Mouse (Mus musculus): ENCODE results near the gene Zfp423. TPM values are rescaled to one million over a fixed set of nuclear protein-coding genes. Genes with fewer than 3 reads are reported as not detected.

Zfp423 gene
- total RNA-seq, 2 experiments from 2014 or later = not detected

GRCm38 (mm10) chr8:87953473-87953872 is 5.9 kb downstream of the Zfp423 start:
- no peak for ATAC-seq (replicated peaks; ENCODE audit: poor library complexity, severe bottlenecking)

- no peak for ATAC-seq (replicated peaks; ENCODE audit: poor library complexity, severe bottlenecking)
Measured at GRCm38 (mm10) chr8:87952298-87952697, 7.1 kb downstream of the Zfp423 start.

GRCm38 (mm10) chr8:87944225-87944934 is 15.0 kb downstream of the Zfp423 start:
- no peak for ATAC-seq (replicated peaks; ENCODE audit: poor library complexity, severe bottlenecking)

- ATAC-seq (replicated peaks; ENCODE audit: poor library complexity, severe bottlenecking) = no peak
Measured at GRCm38 (mm10) chr8:87943651-87944091, 15.7 kb downstream of the Zfp423 start.

- ATAC-seq (replicated peaks; ENCODE audit: poor library complexity, severe bottlenecking) = no peak
Measured at GRCm38 (mm10) chr8:87940646-87941045, 18.7 kb downstream of the Zfp423 start.

GRCm38 (mm10) chr8:87939308-87939936 is 20.0 kb downstream of the Zfp423 start:
- no peak for ATAC-seq (replicated peaks; ENCODE audit: poor library complexity, severe bottlenecking)

GRCm38 (mm10) chr8:87938351-87939232 is 20.8 kb downstream of the Zfp423 start:
- no peak for ATAC-seq (replicated peaks; ENCODE audit: poor library complexity, severe bottlenecking)

GRCm38 (mm10) chr8:87937211-87937610 is 22.2 kb downstream of the Zfp423 start:
- ATAC-seq (replicated peaks; ENCODE audit: poor library complexity, severe bottlenecking) = no peak

GRCm38 (mm10) chr8:87935088-87935680 is 24.2 kb downstream of the Zfp423 start:
- no peak for ATAC-seq (replicated peaks; ENCODE audit: poor library complexity, severe bottlenecking)

GRCm38 (mm10) chr8:87934175-87934574 is 25.2 kb downstream of the Zfp423 start:
- ATAC-seq (replicated peaks; ENCODE audit: poor library complexity, severe bottlenecking) = no peak

GRCm38 (mm10) chr8:87933752-87934151 is 25.6 kb downstream of the Zfp423 start:
- no peak for ATAC-seq (replicated peaks; ENCODE audit: poor library complexity, severe bottlenecking)

- ATAC-seq (replicated peaks; ENCODE audit: poor library complexity, severe bottlenecking) = no peak
Measured at GRCm38 (mm10) chr8:87928857-87929256, 30.5 kb downstream of the Zfp423 start.

GRCm38 (mm10) chr8:87927034-87927830 is 32.2 kb downstream of the Zfp423 start:
- ATAC-seq (replicated peaks; ENCODE audit: poor library complexity, severe bottlenecking) = no peak

- no peak for ATAC-seq (replicated peaks; ENCODE audit: poor library complexity, severe bottlenecking)
Measured at GRCm38 (mm10) chr8:87926098-87926890, 33.1 kb downstream of the Zfp423 start.

- no peak for ATAC-seq (replicated peaks; ENCODE audit: poor library complexity, severe bottlenecking)
Measured at GRCm38 (mm10) chr8:87922936-87923335, 36.5 kb downstream of the Zfp423 start.

GRCm38 (mm10) chr8:87922446-87922845 is 36.9 kb downstream of the Zfp423 start:
- ATAC-seq (replicated peaks; ENCODE audit: poor library complexity, severe bottlenecking) = no peak

- ATAC-seq (replicated peaks; ENCODE audit: poor library complexity, severe bottlenecking) = no peak
Measured at GRCm38 (mm10) chr8:87918004-87918403, 41.4 kb downstream of the Zfp423 start.

- ATAC-seq (replicated peaks; ENCODE audit: poor library complexity, severe bottlenecking) = no peak
Measured at GRCm38 (mm10) chr8:87915763-87916162, 43.6 kb downstream of the Zfp423 start.

Measured in granulocyte monocyte progenitor cell, adult 5-6 weeks (primary cell).